Comparison of ENCODE assay signal across 10 mouse cellular contexts in genomic region chr4:99561506-99561937, GRCm38 (mm10).
A peak's percentile ranks its signal among the peaks of the same experiment; 100 is the strongest.
DNase-seq lines count a peak whose midpoint lies in the region; ATAC-seq lines count a peak whose summit lies in the region.
"Had no signal": no experiment of that assay in that cellular context is flagged by ENCODE, and none has a peak within 500 bp of the region (broad histone marks: within the 10 kb centered on the region; RNA-seq: fewer than 3 reads in every experiment).

No protein-coding gene starts in this region.

- no peak for ATAC-seq in hindbrain, embryonic 12.5 days (ENCODE audit: low FRiP score)
- ATAC-seq in limb, embryonic 11.5 days (ENCODE audit: insufficient number of reproducible peaks, low FRiP score, low TSS enrichment, low read depth): no peak

- H3K27me3 ChIP-seq in hindbrain, embryonic 10.5 days (ENCODE audit: insufficient read depth, poor library complexity, severe bottlenecking): peaks cover 78% of the 10 kb centered on the region
- H3K27me3 ChIP-seq in hindbrain, embryonic 12.5 days: peaks cover 66% of the 10 kb centered on the region
- H3K27me3 ChIP-seq in limb, embryonic 11.5 days (ENCODE audit: control insufficient read depth, insufficient read depth, low read length): peaks cover 10% of the 10 kb centered on the region

- H3K36me3 ChIP-seq in hindbrain, embryonic 10.5 days: no peaks in the 10 kb centered on the region
- H3K36me3 ChIP-seq in hindbrain, embryonic 12.5 days: no peaks in the 10 kb centered on the region
- H3K36me3 ChIP-seq in limb, embryonic 11.5 days (ENCODE audit: control insufficient read depth, insufficient read depth, low read length): no peaks in the 10 kb centered on the region
- H3K36me3 ChIP-seq: liver, embryonic 13.5 days had no signal

- 10% methylated on average over 6 of the region's 6 CpGs for WGBS in hindbrain, embryonic 10.5 days
- 12% methylated on average over 6 of the region's 6 CpGs for whole genome bisulfite sequencing in hindbrain, embryonic 12.5 days
- WGBS in limb, embryonic 11.5 days: 7% methylated on average over 6 of the region's 6 CpGs

- H3K9ac ChIP-seq in hindbrain, embryonic 12.5 days: no peak overlapping the region
- no peak overlapping the region for H3K9ac ChIP-seq in limb, embryonic 11.5 days (ENCODE audit: low read length)
- H3K9ac ChIP-seq: liver, embryonic 13.5 days had no signal

- H3K4me1 ChIP-seq in hindbrain, embryonic 10.5 days (replicated peaks): peaks cover 11% of the 10 kb centered on the region
- no peaks in the 10 kb centered on the region for H3K4me1 ChIP-seq in hindbrain, embryonic 12.5 days
- H3K4me1 ChIP-seq in limb, embryonic 11.5 days (ENCODE audit: control insufficient read depth, insufficient read depth, low read length): no peaks in the 10 kb centered on the region
- H3K4me1 ChIP-seq: liver, embryonic 13.5 days had no signal

- no peaks in the 10 kb centered on the region for H3K9me3 ChIP-seq in hindbrain, embryonic 10.5 days
- H3K9me3 ChIP-seq in hindbrain, embryonic 12.5 days (replicated peaks): no peaks in the 10 kb centered on the region
- no peaks in the 10 kb centered on the region for H3K9me3 ChIP-seq in limb, embryonic 11.5 days (ENCODE audit: control insufficient read depth, low read length)
- H3K9me3 ChIP-seq: liver, embryonic 13.5 days had no signal

- peak; percentile 27 for DNase-seq in hindbrain, embryonic 10.5 days (ENCODE audit: low spot score)
- peak; percentile 4 for DNase-seq in A20 (ENCODE audit: low read depth, low spot score)
- DNase-seq in ZHBTc4 (ENCODE audit: low read depth, low spot score): peak; percentile 83
- peak; percentile 59 for DNase-seq in limb, embryonic 11.5 days (ENCODE audit: low spot score)
- DNase-seq in urinary bladder, postnatal 4 days (ENCODE audit: low spot score in 2 of 2): no peak
- no peak for DNase-seq in gastrocnemius, postnatal 10 days
- no peak for DNase-seq in gastrocnemius, adult 18-20 months (ENCODE audit: low spot score)
- DNase-seq: adrenal gland, postnatal 25 days; liver, embryonic 13.5 days had no signal

- H3K4me3 ChIP-seq in hindbrain, embryonic 10.5 days: no peak overlapping the region
- H3K4me3 ChIP-seq in hindbrain, embryonic 12.5 days: no peak overlapping the region
- H3K4me3 ChIP-seq in limb, embryonic 11.5 days (ENCODE audit: low read depth, low read length): no peak overlapping the region
- H3K4me3 ChIP-seq: liver, embryonic 13.5 days had no signal

- no peak overlapping the region for H3K27ac ChIP-seq in hindbrain, embryonic 10.5 days
- no peak overlapping the region for H3K27ac ChIP-seq in hindbrain, embryonic 12.5 days
- H3K27ac ChIP-seq in limb, embryonic 11.5 days (replicated peaks; ENCODE audit: low read depth, low read length): no peak overlapping the region
- H3K27ac ChIP-seq: liver, embryonic 13.5 days had no signal

- no peak overlapping the region for H3K4me2 ChIP-seq in hindbrain, embryonic 12.5 days (replicated peaks)
- no peak overlapping the region for H3K4me2 ChIP-seq in limb, embryonic 11.5 days (ENCODE audit: low read depth, severe bottlenecking)
- H3K4me2 ChIP-seq: liver, embryonic 13.5 days had no signal

Comparison
In these comparisons a context has a peak if more than half of its experiments do, and no peak if none do; other contexts are left out.
1. DNase-seq: peak in hindbrain, embryonic 10.5 days (single experiment), A20 (single experiment), ZHBTc4 (single experiment) and limb, embryonic 11.5 days (single experiment); none in urinary bladder, postnatal 4 days (0 of 2), gastrocnemius, postnatal 10 days (single experiment) and gastrocnemius, adult 18-20 months (single experiment).